Mouse (Mus musculus) erythroblast, embryonic 14.5 days (primary cell): Measurements from ENCODE around the gene Hist3h2a.

Source experiments
- GATA1 ChIP-seq: IDR thresholded peaks from 2 replicates; pipeline ENCODE4 v1.6.1; 2012; ENCODE audit warnings: low read length, inconsistent platforms, mixed read lengths
- TAL1 ChIP-seq: IDR thresholded peaks from 3 replicates; pipeline ENCODE4 v1.6.1; 2012; ENCODE audit warnings: low read length, inconsistent platforms, mixed read lengths

- TF ChIP-seq GATA1 (no peak), TAL1 (no peak)
Measured at GRCm38 (mm10) chr11:58995807-58996370, 41.4 kb downstream of the Hist3h2a start.
